Mouse (Mus musculus) kidney, embryonic 15.5 days (tissue): ENCODE data around the gene Afap1l2. TPM values are rescaled to one million over a fixed set of nuclear protein-coding genes. Genes with fewer than 3 reads are reported as not detected.

Experiments
- polyA plus RNA-seq: library from polyadenylated mRNA; unstranded; fragments of >200 nt; fragmentation: Nextera tagmentation; extraction: Ambion mirVana; gene quantifications from 2 replicates; pipeline ENCODE4 v1.2.1, GENCODE M21; 2015

Afap1l2 gene
- polyA plus RNA-seq, 1 experiment from 2014 or later: 18.3 TPM

Other genes starting within 250 kb of the Afap1l2 start
- gene Ccdc186, start 186.0 kb downstream of the Afap1l2 start, polyA plus RNA-seq: 18.3 and 23.3 TPM in 2 replicates
- 0.66 and 0.80 TPM in 2 replicates for gene Tdrd1, start 182.0 kb downstream of the Afap1l2 start, polyA plus RNA-seq
- gene Vwa2, start 134.0 kb downstream of the Afap1l2 start, polyA plus RNA-seq: 18.1 and 18.8 TPM in 2 replicates